Mouse (Mus musculus) thymus, postnatal 25 days (tissue): ENCODE data around the gene Atrnl1.

ENCODE experiments used
- DNase-seq: peaks from one replicate; pipeline ENCODE4 v3.0.0; 2022

The Atrnl1 gene

GRCm38 (mm10) chr19:57610476-57611261 is at the start of gene Atrnl1:
Atrnl1 (plus strand) TSS chr19:57611034.
- peak; percentile 90 for DNase-seq

DNA sequence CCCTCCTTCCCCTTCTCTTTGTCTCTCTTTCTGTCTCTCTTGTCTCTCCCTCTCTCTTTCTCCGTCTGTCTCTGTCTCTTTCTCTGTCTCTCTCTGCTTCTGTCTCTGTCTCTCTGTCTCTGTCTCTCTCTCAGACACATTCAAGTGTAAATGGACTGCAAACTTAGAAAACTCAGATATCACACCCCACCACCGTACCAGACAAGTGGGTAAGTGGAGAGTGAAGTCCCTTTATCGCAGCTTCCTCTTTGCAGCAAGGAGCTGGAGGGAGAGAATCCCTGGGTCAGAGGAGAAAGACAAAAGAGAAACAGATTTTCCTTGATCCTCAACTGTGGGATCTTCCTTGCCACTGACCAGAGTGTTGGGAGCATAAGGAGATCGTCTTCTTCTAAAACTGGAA is 49.3 kb upstream of the Atrnl1 start:
- no peak for DNase-seq

- DNase-seq: no peak
These were observed 41.8 kb upstream of the Atrnl1 start for GRCm38 (mm10) chr19:57569040-57569439.

GRCm38 (mm10) chr19:57572360-57573237 is 38.2 kb upstream of the Atrnl1 start:
- no peak for DNase-seq

DNA sequence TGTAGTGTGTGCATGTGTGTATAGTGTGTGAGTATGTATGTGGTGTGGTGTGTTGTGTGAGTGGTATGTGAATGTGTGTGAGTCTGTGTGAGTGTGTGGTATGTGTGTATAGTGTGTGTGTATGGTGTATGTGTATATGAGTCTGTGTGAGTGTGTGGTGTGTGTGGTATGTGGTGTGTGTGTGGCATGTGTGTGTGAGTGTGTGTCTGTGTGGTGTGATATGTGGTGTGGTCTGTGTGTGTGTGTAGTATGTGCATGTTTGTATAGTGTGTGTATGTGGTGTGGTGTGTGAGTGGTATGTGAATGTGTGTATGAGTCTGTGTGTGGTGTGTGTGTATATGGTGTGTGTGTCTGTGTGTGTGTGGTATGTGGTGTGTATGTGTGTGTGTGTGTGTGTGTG is 37.4 kb upstream of the Atrnl1 start:
- DNase-seq: no peak

- no peak for DNase-seq
These were observed 35.8 kb upstream of the Atrnl1 start for GRCm38 (mm10) chr19:57575027-57575426.

GRCm38 (mm10) chr19:57576836-57577235 is 34.0 kb upstream of the Atrnl1 start:
- DNase-seq: no peak

DNA sequence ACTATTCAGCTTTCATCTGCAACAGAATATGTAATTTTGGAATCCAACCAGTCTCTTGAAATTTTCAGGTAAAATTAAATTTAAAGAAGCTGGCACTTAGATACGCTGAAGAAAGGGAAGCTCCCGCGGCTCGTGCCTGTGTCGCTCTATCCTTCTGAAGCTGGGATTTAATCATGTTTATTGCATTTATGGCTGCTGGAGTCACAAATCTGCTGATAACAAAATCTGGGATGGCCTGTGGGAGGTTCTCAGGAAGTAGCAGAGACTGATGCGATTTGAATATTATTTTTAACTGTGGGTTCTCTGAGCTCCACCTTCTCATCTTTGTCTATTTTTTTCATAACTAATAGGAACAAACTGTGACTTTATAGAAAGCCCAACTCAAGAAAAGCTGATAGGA is 33.6 kb upstream of the Atrnl1 start:
- DNase-seq: no peak

DNA sequence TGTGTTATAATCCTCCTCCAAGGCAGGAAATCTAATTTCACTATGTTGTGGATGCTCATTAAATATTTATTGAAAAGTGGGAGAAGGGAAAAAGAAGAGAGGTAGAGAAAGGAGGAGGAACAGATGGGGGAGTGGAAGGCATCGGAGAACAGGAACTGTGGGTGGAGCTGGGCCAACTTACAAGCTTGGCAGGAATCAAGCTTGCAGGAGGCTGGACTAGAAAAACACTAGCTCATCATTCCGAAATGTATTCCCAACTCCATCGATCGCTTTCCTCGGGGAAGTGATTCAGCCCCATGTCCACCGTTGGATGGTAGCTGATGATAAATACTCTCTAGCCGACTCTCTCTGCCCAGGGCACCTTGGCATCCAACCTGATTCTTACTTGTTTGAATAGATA is 29.9 kb upstream of the Atrnl1 start:
- DNase-seq: no peak

- no peak for DNase-seq
These were observed 25.5 kb upstream of the Atrnl1 start for GRCm38 (mm10) chr19:57585231-57585792.

GRCm38 (mm10) chr19:57586172-57586571 is 24.7 kb upstream of the Atrnl1 start:
- DNase-seq: peak; percentile 20

- DNase-seq: no peak
These were observed 21.3 kb upstream of the Atrnl1 start for GRCm38 (mm10) chr19:57589516-57589915.

DNA sequence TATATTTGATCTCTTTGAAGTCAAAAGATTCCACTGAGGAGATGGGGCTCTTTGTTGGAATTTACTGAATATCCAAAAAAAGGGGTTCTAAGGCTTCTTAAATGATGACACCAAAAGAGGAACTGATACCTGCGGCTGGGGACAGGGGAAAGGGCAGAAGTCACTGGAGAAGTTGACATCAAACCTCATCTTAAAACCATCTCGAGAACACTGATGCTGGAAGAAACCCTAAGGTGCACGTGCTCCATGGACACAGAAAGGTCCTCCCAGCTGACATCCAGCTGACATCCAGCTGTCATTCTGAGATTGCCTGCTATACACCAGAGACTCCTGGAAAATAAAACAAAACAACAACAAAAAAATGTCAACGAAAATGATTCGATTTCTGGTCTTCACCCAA is 19.9 kb upstream of the Atrnl1 start:
- no peak for DNase-seq

GRCm38 (mm10) chr19:57591631-57592030 is 19.2 kb upstream of the Atrnl1 start:
- no peak for DNase-seq

GRCm38 (mm10) chr19:57592355-57592754 is 18.5 kb upstream of the Atrnl1 start:
- DNase-seq: no peak

GRCm38 (mm10) chr19:57599126-57599525 is 11.7 kb upstream of the Atrnl1 start:
- no peak for DNase-seq

DNA sequence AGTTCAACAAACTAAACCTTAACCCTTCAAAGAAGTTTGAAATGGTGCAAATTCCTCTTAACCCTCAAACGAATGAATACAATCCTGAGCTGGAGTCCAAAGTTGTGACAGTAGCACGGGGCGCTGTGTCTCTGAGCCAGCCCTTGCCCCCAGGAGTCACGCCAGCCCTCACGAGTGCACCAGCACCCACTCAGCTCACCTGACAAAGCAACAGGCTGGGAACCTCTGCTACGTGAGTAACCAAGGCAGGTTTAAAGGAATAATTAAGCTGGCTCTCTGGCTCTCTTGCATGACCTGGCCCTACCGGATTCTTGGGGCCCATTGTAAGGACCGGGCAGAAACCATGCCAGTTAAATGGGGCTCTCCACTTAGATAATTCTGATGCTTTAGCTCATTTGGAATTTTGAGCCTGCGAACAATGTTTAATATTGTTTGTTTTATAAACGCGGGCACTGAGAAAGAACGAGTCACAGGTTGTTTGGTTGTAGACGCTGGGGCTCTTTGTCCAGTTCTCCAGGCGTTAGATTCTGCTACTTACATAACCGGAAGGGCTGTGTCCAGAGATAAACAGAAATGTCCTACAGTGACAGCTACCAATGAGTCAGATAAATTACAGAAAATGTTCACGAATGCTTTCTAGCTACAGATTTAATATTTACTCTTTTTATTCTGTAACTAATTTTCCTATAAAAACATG is 10.5 kb upstream of the Atrnl1 start:
- no peak for DNase-seq

DNA sequence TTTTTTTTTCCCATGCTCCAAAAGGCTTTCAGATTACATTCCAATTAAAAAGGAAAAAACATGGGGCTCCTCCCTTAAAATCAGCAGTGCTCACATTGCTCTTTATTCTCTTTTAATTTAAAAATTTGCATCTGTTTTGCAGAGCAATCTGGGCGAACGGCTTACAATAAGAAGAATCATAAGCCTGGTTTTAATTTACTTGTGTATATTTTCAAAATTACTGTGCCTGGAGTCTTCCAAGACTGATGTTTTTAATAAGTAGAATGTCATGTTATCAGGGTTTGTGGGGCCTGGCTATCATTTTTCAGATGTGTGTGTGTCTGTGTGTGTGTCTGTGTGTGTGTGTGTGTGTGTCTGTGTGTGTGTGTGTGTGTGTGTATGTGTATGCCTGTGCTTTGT is 9.9 kb upstream of the Atrnl1 start:
- DNase-seq: no peak

- DNase-seq: no peak
These were observed 7.2 kb upstream of the Atrnl1 start for GRCm38 (mm10) chr19:57603593-57603992.

- no peak for DNase-seq
These were observed 4.9 kb upstream of the Atrnl1 start for GRCm38 (mm10) chr19:57605941-57606340.

DNA sequence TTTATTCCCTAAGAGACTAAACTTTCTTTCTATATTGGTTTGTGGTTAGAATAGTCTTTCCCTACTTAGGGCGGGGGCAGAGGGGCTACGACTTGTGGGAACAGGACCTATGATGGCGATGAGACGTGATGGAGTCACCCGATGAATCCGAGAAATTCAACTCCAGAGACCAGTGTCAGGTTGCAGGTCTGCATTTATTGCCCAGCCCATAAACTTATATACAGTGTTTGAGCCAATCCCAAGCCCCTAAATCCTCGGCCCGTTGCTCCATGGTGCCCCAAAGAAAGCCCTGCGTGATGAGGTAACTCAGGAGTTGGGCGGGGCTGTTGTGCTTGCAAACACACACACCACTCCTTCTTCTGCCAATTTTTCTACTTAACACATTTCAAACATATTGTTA is 4.5 kb upstream of the Atrnl1 start:
- DNase-seq: no peak

- DNase-seq: no peak
These were observed 1.3 kb upstream of the Atrnl1 start for GRCm38 (mm10) chr19:57609361-57610057.
